In the genomic region with DNA sequence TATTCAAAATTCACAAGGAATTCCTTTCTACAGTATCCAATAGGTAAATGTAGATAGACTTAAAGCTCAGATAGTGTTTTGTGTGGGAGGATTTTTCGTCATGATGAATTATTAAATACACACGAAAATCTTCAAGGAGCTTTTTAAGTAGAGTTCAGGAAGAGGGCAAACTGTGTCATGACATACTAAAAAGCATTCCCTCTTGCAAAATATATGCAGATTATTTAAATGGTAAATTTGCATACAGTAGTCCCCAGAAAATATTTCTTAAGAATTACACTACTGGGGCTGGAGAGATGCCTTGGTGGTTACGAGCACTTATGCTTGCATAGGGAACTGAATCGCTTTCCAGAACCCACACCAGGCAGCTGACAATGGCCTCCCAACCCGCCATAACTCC, we compare ENCODE assay signal across 27 mouse cellular contexts.
"Had no signal": no experiment of that assay in that cellular context is flagged by ENCODE, and none has a peak within 500 bp of the region (broad histone marks: within the 10 kb centered on the region; RNA-seq: fewer than 3 reads in every experiment).

No protein-coding gene starts in this region.

- DNase-seq: cerebellum, adult 2 months; cerebellum, adult 8-10 months; cerebellum, adult 9-10 months; cerebellum, adult 9-11 months; cerebellum, postnatal 10 days; cerebellum, postnatal 14 days; cerebellum, postnatal 25 days; cerebellum, postnatal 36 days; embryo, embryonic 11 days; gastrocnemius, adult 2 months; gastrocnemius, postnatal 10 days; gastrocnemius, postnatal 14 days; gastrocnemius, postnatal 25 days; gastrocnemius, postnatal 36 days; heart, adult 11 months; heart, adult 18-20 months; heart, adult 2 months had no signal

- H3K4me3 ChIP-seq: embryonic facial prominence, embryonic 10.5 days; embryonic facial prominence, embryonic 12.5 days; embryonic facial prominence, embryonic 13.5 days; embryonic facial prominence, embryonic 15.5 days; erythroblast, embryonic 14.5 days; forebrain, embryonic 10.5 days; forebrain, embryonic 13.5 days; gastrocnemius, adult 2 months; heart, adult 2 months; heart, embryonic 10.5 days; heart, embryonic 12.5 days had no signal

- H3K4me2 ChIP-seq: embryonic facial prominence, embryonic 12.5 days; embryonic facial prominence, embryonic 13.5 days; embryonic facial prominence, embryonic 15.5 days; forebrain, embryonic 13.5 days; heart, embryonic 11.5 days; heart, embryonic 12.5 days had no signal

- ATAC-seq: forebrain, embryonic 13.5 days had no signal

- H3K36me3 ChIP-seq: embryonic facial prominence, embryonic 10.5 days; embryonic facial prominence, embryonic 12.5 days; embryonic facial prominence, embryonic 13.5 days; embryonic facial prominence, embryonic 15.5 days; forebrain, embryonic 10.5 days; heart, embryonic 10.5 days; heart, embryonic 12.5 days had no signal

- H3K9me3 ChIP-seq: embryonic facial prominence, embryonic 10.5 days; embryonic facial prominence, embryonic 12.5 days; embryonic facial prominence, embryonic 13.5 days; embryonic facial prominence, embryonic 15.5 days; forebrain, embryonic 10.5 days; forebrain, embryonic 13.5 days; heart, embryonic 10.5 days; heart, embryonic 12.5 days had no signal

- H3K4me1 ChIP-seq: embryonic facial prominence, embryonic 10.5 days; embryonic facial prominence, embryonic 12.5 days; embryonic facial prominence, embryonic 13.5 days; embryonic facial prominence, embryonic 15.5 days; forebrain, embryonic 10.5 days; forebrain, embryonic 13.5 days; heart, embryonic 10.5 days; heart, embryonic 12.5 days had no signal

- H3K27ac ChIP-seq: embryonic facial prominence, embryonic 10.5 days; embryonic facial prominence, embryonic 12.5 days; embryonic facial prominence, embryonic 13.5 days; embryonic facial prominence, embryonic 15.5 days; forebrain, embryonic 10.5 days; forebrain, embryonic 13.5 days; gastrocnemius, adult 2 months; heart, adult 2 months; heart, embryonic 10.5 days had no signal

- H3K9ac ChIP-seq: embryonic facial prominence, embryonic 12.5 days; embryonic facial prominence, embryonic 13.5 days; embryonic facial prominence, embryonic 15.5 days; forebrain, embryonic 13.5 days; heart, embryonic 12.5 days had no signal

- H3K27me3 ChIP-seq: embryonic facial prominence, embryonic 12.5 days; embryonic facial prominence, embryonic 13.5 days; embryonic facial prominence, embryonic 15.5 days; forebrain, embryonic 13.5 days; heart, embryonic 12.5 days had no signal
